Mouse (Mus musculus): ENCODE measurements at regions not wholly inside any gene's neighbourhood (a gene's known extent, or its start where the extent isn't known, plus 50 kb on each side); places are given as distances from the start of the nearest gene placed in this dataset.

GRCm38 (mm10) chr9:116383411-116384101 lies 208.4 kb upstream of the Tgfbr2 start:
- Histone ChIP-seq H3K4me2 (no peak overlapping the region), H3K27ac (no peak overlapping the region)

GRCm38 (mm10) chr9:116377706-116378105 lies 202.5 kb upstream of the Tgfbr2 start:
- no peak overlapping the region for H3K4me2 ChIP-seq
- no peaks in the 10 kb centered on the region for H3K27me3 ChIP-seq (replicated peaks)
- no peaks in the 10 kb centered on the region for H3K9me3 ChIP-seq
- H3K36me3 ChIP-seq (replicated peaks) = no peaks in the 10 kb centered on the region
- no peaks in the 10 kb centered on the region for H3K4me1 ChIP-seq
- no peak overlapping the region for H3K9ac ChIP-seq
- no peak overlapping the region for H3K27ac ChIP-seq
- ATAC-seq (replicated peaks) = no peak
- 24% methylated on average over 1 of the region's 1 CpGs for WGBS
- H3K4me3 ChIP-seq = no peak overlapping the region

More at GRCm38 (mm10) chr9:116383411-116384101, 208.4 kb upstream of the Tgfbr2 start:
- H3K4me3 ChIP-seq = no peak overlapping the region
- ATAC-seq (replicated peaks) = no peak
- peaks cover 7% of the 10 kb centered on the region; the same call in 1 of the 2 replicates for H3K4me1 ChIP-seq
- no peaks in the 10 kb centered on the region for H3K9me3 ChIP-seq
- H3K9ac ChIP-seq = no peak overlapping the region
- 57% methylated on average over 18 of the region's 18 CpGs for WGBS
- no peaks in the 10 kb centered on the region for H3K27me3 ChIP-seq (replicated peaks)
- no peaks in the 10 kb centered on the region for H3K36me3 ChIP-seq (replicated peaks)

GRCm38 (mm10) chr9:116375658-116376357 lies 200.6 kb upstream of the Tgfbr2 start:
- WGBS = 66% methylated on average over 12 of the region's 12 CpGs

GRCm38 (mm10) chr9:116374343-116374742 lies 199.2 kb upstream of the Tgfbr2 start:
- Histone ChIP-seq H3K9ac (no peak overlapping the region), H3K4me3 (no peak overlapping the region), H3K27me3 (replicated peaks) (no peaks in the 10 kb centered on the region), H3K27ac (no peak overlapping the region), H3K36me3 (replicated peaks) (no peaks in the 10 kb centered on the region), H3K9me3 (no peaks in the 10 kb centered on the region), H3K4me1 (no peaks in the 10 kb centered on the region), H3K4me2 (no peak overlapping the region)
- no peak for ATAC-seq (replicated peaks)
- 91% methylated on average over 4 of the region's 4 CpGs for WGBS

More at GRCm38 (mm10) chr9:116375658-116376357, 200.6 kb upstream of the Tgfbr2 start:
- no peaks in the 10 kb centered on the region for H3K36me3 ChIP-seq (replicated peaks)
- 0 out of 2 replicates have a peak, but pooled peaks have one; percentile 48 for ATAC-seq (replicated peaks)
- no peak overlapping the region for H3K27ac ChIP-seq
- no peak overlapping the region for H3K9ac ChIP-seq
- H3K9me3 ChIP-seq = no peaks in the 10 kb centered on the region
- no peaks in the 10 kb centered on the region for H3K27me3 ChIP-seq (replicated peaks)
- H3K4me1 ChIP-seq = no peaks in the 10 kb centered on the region
- no peak overlapping the region for H3K4me2 ChIP-seq
- H3K4me3 ChIP-seq = no peak overlapping the region

GRCm38 (mm10) chr9:116373396-116373795 lies 198.2 kb upstream of the Tgfbr2 start:
- H3K27ac ChIP-seq = no peak overlapping the region
- no peaks in the 10 kb centered on the region for H3K9me3 ChIP-seq
- H3K4me3 ChIP-seq = no peak overlapping the region
- no peaks in the 10 kb centered on the region for H3K36me3 ChIP-seq (replicated peaks)
- WGBS = 45% methylated on average over 3 of the region's 3 CpGs
- no peak overlapping the region for H3K9ac ChIP-seq
- no peak for ATAC-seq (replicated peaks)
- H3K4me1 ChIP-seq = no peaks in the 10 kb centered on the region
- H3K27me3 ChIP-seq (replicated peaks) = no peaks in the 10 kb centered on the region
- H3K4me2 ChIP-seq = no peak overlapping the region

- Histone ChIP-seq H3K4me1 (no peaks in the 10 kb centered on the region; the same call in 1 of the 2 replicates), H3K9me3 (no peaks in the 10 kb centered on the region), H3K27ac (no peak overlapping the region), H3K36me3 (replicated peaks) (no peaks in the 10 kb centered on the region), H3K4me3 (no peak overlapping the region), H3K9ac (no peak overlapping the region), H3K4me2 (no peak overlapping the region), H3K27me3 (replicated peaks) (no peaks in the 10 kb centered on the region)
- no peak for ATAC-seq (replicated peaks)
Measured at GRCm38 (mm10) chr9:116369059-116369718, 194.0 kb upstream of the Tgfbr2 start.

- no peaks in the 10 kb centered on the region for H3K36me3 ChIP-seq (replicated peaks)
- no peak overlapping the region for H3K4me2 ChIP-seq
- H3K27ac ChIP-seq = no peak overlapping the region
- WGBS = 95% methylated on average over 7 of the region's 7 CpGs
- H3K4me1 ChIP-seq = no peaks in the 10 kb centered on the region; the same call in 1 of the 2 replicates
- H3K27me3 ChIP-seq (replicated peaks) = no peaks in the 10 kb centered on the region
- H3K4me3 ChIP-seq = no peak overlapping the region
- no peak overlapping the region for H3K9ac ChIP-seq
- no peak for ATAC-seq (replicated peaks)
- H3K9me3 ChIP-seq = no peaks in the 10 kb centered on the region
Measured at GRCm38 (mm10) chr9:116366713-116367112, 191.6 kb upstream of the Tgfbr2 start.

- Histone ChIP-seq H3K4me2 (no peak overlapping the region), H3K27ac (no peak overlapping the region), H3K4me1 (no peaks in the 10 kb centered on the region; the same call in 1 of the 2 replicates), H3K36me3 (replicated peaks) (no peaks in the 10 kb centered on the region), H3K4me3 (no peak overlapping the region), H3K27me3 (replicated peaks) (no peaks in the 10 kb centered on the region), H3K9ac (no peak overlapping the region), H3K9me3 (no peaks in the 10 kb centered on the region)
- ATAC-seq (replicated peaks) = no peak
- WGBS = 91% methylated on average over 9 of the region's 9 CpGs
Measured at GRCm38 (mm10) chr9:116366193-116366592, 191.0 kb upstream of the Tgfbr2 start.

GRCm38 (mm10) chr9:116365701-116366100 lies 190.5 kb upstream of the Tgfbr2 start:
- Histone ChIP-seq H3K27ac (no peak overlapping the region), H3K4me2 (no peak overlapping the region), H3K9me3 (no peaks in the 10 kb centered on the region), H3K4me3 (no peak overlapping the region), H3K4me1 (no peaks in the 10 kb centered on the region; the same call in 1 of the 2 replicates), H3K36me3 (replicated peaks) (no peaks in the 10 kb centered on the region), H3K9ac (no peak overlapping the region), H3K27me3 (replicated peaks) (no peaks in the 10 kb centered on the region)
- 71% methylated on average over 3 of the region's 3 CpGs for WGBS
- no peak for ATAC-seq (replicated peaks)

- no peak for ATAC-seq (replicated peaks)
- H3K36me3 ChIP-seq (replicated peaks) = no peaks in the 10 kb centered on the region
- H3K27ac ChIP-seq = no peak overlapping the region
- H3K9me3 ChIP-seq = no peaks in the 10 kb centered on the region
- no peaks in the 10 kb centered on the region; the same call in 1 of the 2 replicates for H3K4me1 ChIP-seq
- H3K4me3 ChIP-seq = no peak overlapping the region
- no peaks in the 10 kb centered on the region for H3K27me3 ChIP-seq (replicated peaks)
- H3K4me2 ChIP-seq = no peak overlapping the region
- 66% methylated on average over 12 of the region's 12 CpGs for WGBS
- no peak overlapping the region for H3K9ac ChIP-seq
Measured at GRCm38 (mm10) chr9:116365016-116365685, 190.0 kb upstream of the Tgfbr2 start.

- ATAC-seq (replicated peaks) = no peak
- Histone ChIP-seq H3K4me2 (no peak overlapping the region), H3K4me3 (no peak overlapping the region), H3K9me3 (no peaks in the 10 kb centered on the region), H3K4me1 (no peaks in the 10 kb centered on the region; the same call in 1 of the 2 replicates), H3K36me3 (replicated peaks) (no peaks in the 10 kb centered on the region), H3K9ac (no peak overlapping the region), H3K27ac (no peak overlapping the region), H3K27me3 (replicated peaks) (no peaks in the 10 kb centered on the region)
- 83% methylated on average over 3 of the region's 3 CpGs for WGBS
Measured at GRCm38 (mm10) chr9:116361092-116361491, 185.9 kb upstream of the Tgfbr2 start.

Measured in midbrain, embryonic 15.5 days (tissue).